Mouse (Mus musculus): ENCODE results near the gene Arl4a. TPM values are rescaled to one million over a fixed set of nuclear protein-coding genes. Genes with fewer than 3 reads are reported as not detected.

Arl4a gene
- total RNA-seq, 2 experiments from 2014 or later: 26.6 to 28.8 TPM

DNA sequence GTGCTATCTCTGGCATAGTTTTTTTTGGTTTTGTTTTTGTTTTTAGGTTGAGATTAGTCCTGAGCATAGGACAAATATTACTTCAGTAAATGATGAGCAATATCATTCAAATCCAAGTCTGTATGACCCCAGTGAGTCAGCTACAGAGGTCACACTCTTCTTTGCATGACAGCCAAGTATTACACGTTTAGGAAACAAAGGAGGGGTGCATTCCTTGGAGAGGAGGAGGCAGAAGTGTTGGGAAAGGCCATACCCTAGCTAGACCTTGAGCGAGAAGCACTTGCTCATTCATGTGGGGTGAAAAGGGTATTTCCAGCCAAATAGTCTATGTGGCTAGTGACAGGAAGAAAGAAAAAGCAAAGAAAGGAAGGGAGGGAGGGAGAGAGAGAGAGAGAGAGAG, 28.0 kb downstream of the Arl4a start:
- no peak for DNase-seq (ENCODE audit: low spot score in 2 of 2)

DNA sequence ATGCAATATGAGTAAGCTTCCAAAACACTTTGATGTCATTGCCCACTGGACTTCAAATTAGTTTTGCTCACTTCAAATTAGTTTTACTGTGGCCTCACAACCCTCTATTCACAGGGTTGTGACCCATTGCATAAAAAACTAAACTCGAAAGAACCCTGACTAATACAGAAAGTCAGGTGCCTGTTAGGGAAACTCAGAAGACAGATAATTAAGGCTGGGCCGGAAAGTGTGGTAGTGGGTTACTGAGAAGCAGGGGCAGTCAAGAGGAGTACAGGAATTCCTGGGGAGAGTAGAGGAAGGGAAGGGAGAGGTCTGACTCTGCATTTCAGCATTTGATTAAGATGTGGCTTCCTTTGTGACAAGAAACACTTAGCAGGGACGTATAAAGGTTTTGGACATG, 29.4 kb downstream of the Arl4a start:
- DNase-seq (ENCODE audit: low spot score in 2 of 2): no peak

DNA sequence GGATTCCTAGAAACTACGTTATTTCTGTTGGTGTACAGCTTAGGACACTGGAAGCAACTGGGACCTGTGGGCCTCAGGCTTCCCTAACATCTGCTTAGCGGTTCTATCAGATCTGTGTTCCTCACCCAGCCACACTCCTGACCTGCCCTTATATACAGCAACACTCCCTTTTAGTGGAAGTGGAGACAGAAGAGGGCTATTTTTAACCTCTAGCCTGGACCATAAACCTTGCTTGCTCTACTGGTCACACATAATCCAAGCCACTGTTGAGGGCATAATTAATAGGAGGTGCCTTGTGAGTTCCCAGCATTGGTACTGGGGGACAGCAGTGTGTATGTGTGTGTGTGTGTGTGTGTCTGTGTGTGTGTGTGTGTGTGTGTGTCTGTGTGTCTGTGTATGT, 33.1 kb downstream of the Arl4a start:
- DNase-seq (ENCODE audit: low spot score in 2 of 2): no peak

DNA sequence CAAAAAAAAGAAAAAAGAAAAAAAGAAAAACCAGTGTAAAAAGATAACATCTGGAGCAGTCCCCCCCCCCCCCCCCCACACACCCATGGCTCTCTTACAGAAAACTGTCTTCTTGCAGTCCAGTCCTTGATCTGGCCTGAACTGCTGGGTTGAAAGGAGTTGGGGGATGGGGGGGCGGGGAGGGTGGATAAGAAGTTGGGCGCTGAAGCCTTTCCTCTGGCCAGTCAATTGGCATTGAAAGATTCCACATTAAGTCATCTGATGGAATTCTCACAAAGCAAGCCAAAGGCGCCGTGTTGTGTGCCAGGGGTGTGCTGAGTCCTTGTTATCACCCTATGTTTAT, 39.0 kb downstream of the Arl4a start:
- DNase-seq (ENCODE audit: low spot score in 2 of 2): no peak

DNA sequence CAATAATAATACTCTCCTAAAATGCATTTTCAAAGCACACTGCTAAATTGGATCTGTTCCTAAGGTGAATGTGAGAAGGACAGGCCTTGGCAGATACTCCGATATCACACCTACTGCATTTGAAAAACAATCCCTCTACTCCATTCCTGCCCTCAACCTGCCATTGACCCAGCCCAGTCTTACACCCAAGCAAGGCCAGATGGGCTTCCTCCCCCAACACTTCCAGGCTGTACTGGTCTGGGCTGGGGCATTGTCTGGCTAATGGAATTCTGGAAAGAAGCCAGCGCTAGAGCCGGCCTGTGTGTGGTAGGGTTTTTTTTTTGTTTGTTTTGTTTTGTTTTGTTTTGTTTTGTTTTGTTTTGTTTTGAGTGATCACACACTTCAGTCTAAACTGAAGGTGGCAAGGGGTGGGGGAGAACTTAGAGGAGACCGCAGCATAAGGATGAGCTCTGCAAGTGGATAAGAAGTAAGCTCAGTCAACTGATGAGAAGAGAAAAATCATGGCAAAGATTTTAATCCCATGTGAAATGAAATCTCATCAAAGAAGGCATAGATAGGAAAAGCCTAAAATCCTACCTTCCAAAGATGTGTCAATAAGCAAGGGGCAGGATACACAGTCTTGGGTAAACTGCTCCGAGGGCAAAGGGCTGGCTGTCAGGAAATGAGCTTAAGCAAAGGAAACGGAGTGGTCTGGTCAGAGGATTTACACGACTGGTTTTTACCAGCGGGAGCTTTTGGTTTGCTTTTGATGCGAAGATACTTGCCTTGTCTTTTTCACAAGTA, 39.6 kb downstream of the Arl4a start:
- DNase-seq (ENCODE audit: low spot score in 2 of 2): no peak

DNA sequence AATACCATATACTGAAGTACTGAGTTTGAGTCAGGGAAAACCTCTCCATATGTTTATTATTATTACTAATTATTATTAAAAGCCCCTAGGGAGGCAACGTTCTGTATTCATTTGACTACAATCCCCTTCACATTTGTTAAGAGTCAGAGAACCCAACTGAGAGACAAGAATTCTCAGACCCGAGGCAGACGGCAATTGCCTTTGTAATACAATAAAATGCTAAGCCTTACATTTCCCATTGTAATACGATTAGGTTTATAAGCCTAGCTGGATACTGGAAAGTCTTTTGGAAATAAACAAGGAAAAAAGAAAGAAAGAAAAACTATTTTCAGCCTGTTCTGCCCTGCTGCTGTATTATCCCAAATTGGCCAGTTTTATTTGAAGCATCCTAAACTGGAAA, 40.2 kb downstream of the Arl4a start:
- DNase-seq (ENCODE audit: low spot score in 2 of 2): no peak

DNA sequence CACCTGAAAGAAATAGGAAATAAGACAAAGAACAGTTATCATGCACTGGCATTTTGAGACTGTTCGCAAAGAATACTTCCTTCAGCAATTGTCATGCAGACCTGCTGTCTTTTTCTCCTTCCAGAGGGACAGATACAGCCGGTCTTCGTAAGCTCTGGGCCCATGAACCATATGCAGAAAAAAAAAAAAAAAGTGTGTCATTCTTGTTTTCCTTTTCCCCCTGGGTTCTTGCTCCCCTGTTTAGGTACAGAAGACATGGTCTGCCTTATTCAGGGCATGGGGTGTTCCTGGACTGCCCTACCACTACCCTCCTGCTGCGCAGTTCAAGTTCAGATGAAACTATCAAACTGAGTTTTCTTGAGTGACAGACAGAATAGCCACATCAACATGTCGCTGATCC, 41.8 kb downstream of the Arl4a start:
- no peak for DNase-seq (ENCODE audit: low spot score in 2 of 2)

DNA sequence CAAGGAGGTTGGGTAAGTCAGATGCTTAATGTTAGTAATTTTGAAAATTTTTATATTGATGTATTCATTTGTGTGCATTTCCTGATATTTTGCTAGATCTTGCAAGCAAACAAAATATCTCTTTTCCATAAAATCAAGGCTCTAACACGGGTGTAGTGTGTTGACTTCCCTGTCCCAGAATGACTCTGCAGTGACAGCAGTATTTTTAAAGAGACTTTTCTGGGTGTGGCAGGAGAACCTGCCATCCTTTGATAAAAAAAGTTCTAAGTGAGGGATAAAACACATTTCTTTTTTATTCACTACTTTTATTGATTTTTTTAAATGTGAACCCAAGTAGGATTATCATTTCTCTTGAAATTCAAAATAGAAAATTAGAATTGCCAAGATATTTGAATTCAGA, 42.2 kb downstream of the Arl4a start:
- DNase-seq (ENCODE audit: low spot score in 2 of 2): no peak

DNA sequence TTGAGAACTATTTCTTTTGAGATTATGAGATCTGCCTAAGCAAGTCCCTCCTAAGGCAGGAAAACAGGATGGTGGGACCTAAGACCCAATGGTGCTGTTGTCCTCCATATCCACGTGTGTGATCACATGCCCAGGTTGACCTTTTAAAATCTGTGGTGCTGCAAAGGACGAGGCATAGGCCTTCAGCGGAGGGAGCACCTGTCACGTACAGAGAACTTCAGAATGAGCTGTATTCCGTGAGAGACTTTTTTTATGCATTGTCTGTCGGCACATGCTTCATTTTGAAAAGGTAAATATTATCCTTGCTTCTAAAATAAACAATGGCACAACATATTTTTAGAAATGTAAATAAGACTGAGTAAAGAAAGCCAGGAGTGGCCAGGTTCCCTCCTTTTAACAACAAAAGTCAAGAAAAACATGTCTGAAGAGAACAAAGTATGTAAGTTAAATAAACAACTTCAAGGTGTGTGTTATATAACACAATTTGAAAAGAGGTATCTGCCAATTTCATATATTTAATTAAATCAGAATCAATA, 45.0 kb downstream of the Arl4a start:
- DNase-seq (ENCODE audit: low spot score in 2 of 2): no peak

DNA sequence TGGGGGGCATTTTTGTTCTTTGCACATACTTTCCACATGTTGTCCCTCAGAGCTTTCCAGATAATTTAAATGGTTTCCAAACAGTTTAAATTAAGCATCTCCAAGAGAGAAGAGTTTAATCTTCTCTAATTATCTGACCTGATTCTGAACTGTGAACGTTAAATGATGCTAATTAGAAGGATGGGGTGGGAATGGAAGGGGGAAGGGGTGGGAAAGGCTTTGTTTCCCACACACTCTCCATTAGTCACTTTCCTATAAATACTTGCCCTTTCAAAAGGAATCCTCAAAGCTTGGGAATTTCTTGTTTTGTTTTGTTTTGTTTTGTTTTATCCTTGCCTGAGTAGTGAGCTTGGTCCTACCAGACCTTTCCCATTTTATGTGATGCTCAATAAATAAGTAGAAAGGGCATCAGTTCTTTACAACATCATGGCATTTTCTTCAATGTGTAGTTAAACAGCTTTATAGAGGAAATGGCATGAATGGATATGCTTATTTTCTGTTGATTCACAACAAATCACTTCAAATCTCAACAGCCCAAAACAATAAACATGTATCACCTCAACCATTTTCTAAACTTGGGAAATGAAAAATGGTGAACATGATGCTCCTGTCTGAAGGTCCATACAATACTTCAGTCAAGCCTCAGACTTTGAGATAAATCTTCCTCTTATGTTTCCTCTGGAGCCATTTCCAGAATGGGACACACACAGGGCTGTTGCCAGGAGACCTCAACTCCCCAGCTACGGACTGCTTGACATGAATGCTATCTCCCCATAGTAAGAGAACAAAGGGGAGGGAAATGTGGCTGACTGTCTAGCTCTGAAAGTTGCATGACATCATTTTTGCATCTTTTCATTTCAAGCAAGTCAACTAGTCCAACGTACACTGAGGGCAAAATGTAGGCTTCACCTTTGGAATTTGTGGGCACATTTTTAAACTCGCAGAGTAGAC, 46.7 kb downstream of the Arl4a start:
- DNase-seq (ENCODE audit: low spot score in 2 of 2): no peak

DNA sequence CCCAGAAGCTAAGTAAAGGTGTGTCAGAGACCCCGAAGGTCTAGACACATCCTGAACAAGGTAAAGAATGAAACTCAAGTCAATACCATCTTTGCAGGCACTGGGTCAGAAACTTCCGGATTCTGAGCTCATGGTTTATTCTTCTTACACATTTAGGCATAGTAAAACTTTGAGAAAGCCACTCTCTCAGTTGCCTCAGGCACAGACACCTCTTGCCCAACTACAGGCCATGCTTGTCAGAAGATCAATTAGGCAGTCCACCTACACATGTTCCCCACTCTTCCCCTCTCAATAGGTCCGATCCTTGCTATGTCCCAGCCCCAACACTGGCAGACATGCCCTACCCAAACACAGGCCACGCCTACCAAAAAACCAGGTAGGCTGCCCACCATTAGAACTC, 48.7 kb downstream of the Arl4a start:
- DNase-seq (ENCODE audit: low spot score in 2 of 2): no peak

DNA sequence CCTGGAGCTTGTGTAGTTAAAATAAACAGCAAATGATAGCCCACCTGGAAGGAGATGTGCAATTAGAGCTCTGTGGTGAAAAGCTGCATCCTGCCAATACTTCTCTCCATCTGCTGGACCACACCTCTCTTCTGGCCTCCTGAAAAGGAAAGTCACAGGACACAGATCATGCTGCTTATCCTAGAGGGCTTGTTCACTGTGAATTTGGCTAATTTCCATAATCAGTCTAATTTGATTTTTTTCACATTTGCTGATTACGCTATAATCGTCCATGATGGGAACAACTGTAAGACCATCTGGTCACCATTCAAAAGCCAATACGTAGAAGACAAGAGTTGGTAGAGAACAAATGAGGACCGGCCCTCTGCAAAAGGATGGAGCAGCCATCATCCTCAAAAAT, 50.6 kb downstream of the Arl4a start:
- no peak for DNase-seq (ENCODE audit: low spot score in 2 of 2)

DNA sequence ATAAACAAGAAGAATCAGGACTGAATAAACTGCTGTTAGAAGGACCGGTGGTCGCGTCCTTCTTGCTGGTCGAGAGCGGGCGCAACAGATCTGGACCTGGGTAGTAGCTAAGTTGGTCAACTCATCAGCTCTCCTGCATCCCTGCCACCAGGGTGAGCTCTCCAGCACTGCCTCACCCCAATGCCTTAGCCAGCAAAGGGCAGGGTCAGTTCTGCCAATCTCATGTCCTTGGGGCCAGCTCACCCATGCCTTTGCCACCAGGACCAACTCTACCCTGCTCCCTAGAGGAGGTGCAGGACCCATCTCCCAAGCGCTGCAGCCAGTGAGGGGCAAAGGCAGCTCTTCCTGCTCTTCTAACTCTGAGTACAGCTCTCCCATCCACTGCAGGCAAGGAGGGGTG, 52.2 kb downstream of the Arl4a start:
- DNase-seq (ENCODE audit: low spot score in 2 of 2): no peak

DNA sequence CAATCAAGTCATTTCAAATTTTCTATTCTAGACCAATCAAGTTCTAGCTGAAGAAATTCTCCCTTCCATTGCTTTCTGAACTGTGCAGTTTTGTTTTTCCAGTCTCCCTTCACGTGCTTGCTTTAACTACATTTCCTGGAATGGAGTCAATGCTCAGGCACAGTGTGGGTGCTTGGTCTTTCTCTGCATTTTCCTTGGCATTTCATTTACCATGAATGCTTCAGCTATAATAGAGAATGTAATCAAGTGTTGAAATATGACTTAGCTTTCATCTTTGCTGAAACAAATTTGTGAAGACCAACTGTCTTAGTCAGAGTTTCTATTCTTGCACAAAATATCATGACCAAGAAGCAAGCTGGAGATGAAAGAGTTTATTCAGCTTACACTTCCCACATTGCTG, 58.0 kb downstream of the Arl4a start:
- DNase-seq (ENCODE audit: low spot score in 2 of 2): no peak

DNA sequence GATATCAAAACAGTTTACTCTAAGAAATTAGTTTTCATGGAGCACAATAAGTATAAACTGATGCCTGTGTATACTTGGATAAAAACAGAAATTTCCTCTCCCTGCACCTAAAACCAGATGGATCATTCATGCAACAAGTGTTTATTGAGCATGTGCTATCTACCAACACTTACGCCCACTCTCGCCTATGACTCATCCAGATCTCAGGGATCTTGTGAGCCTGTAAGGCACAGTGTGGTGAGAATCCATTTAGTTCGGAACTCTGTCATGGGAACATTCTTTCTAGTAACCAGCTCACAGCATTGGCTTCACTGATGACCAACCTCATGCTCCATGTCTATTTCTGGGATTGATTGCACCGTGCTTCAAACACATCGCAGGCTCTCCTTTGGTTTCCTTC, 58.8 kb downstream of the Arl4a start:
- peak; percentile 65 to 91 for DNase-seq (ENCODE audit: low spot score in 2 of 2)

DNA sequence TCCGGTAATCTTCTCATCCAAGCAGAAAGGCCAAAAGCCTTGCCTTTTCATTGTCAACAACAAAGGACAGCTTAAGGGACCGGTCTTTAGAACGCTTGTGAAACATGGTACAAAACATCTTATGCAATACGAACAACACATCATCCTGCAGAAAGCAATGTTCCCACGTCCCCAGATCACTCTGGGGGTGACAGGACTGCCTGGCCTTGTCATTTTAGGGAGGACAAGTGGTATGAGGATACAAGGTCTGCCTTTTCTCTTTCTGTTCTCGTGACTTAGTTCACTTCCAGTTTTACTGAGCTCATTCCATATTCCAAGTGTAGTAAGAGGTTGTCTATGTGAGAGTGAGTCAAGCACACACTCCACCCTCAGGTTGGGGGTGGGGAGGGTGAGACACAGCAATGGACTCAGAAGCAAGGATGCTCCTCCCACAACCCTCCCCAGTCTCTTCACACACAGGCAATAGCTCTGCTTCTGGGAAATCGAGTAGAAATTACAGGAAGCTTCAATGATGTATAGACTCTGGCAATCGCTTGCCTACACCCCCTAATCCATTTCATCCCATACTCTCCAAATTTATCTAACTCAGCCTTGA, 59.7 kb downstream of the Arl4a start:
- DNase-seq (ENCODE audit: low spot score in 2 of 2): no peak

DNA sequence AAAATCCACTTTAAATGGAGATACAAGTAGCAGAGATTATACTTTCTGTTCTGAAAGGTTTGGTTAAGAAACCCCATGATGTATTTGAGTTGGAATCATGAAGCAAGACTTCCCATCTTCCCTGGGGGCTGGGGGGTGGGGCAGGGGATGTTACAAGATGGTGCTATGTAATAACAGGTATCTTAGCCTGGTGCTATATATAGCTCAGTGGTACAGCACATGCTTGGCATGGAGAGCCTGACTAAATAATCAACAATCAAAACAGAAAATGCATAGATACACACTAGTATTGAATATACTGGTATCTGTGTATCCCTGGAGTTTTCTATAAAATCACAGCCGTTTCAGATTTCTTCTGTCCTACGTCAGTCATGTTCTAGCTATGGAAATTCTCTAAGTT, 61.4 kb downstream of the Arl4a start:
- no peak for DNase-seq (ENCODE audit: low spot score in 2 of 2)

DNA sequence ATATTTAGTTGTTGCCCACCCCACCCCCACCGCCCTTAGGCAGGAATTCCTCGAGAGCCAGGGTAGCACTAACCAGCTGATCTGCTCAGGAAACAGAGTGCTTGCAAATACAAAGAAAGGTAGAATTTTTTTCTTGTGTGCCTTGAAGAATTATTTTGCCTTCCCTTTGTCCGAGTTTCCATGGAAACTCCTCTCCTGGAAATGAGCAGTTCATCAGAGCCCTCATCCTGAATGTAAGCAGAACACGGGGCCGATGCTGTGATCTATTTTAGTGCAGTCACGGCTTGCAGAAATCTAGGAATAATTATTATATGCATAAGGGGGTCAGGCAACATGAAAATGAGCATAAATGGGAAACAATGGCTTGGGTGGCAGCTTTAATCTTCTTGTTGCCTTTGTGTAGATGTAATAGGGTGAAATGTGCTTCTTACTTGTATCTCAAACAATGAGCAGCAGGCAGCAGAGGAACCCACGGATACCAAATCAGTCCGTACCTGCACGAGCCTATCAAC, 61.9 kb downstream of the Arl4a start:
- DNase-seq (ENCODE audit: low spot score in 2 of 2): no peak

DNA sequence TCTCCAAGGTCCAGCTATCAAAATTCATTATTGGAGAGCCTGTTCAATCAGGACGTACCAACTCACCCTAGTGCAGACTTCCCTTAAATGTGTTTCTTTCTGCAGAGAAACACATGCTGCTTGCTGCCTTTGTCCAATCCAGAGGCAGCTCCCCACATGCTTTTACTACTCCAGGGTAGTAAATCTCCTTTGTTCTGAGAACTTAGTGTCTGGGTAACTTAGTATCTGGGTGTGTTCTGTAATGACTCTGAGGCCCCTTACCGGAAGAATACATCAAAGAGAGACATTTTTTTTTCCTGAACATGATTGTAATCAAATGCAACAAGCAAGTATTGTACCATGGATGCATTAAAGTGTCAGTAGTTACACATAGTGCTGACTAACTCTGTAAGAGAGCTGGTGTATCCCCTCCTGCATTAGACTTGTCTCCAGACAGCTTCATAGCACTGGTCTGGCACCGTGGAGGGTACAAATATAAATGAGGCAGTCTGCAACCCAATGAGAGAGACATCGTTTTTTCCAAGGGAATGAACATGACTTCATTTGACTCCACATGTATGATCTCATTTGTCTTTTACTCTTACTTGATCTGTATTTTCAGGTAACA, 62.7 kb downstream of the Arl4a start:
- no peak for DNase-seq (ENCODE audit: low spot score in 2 of 2)

DNA sequence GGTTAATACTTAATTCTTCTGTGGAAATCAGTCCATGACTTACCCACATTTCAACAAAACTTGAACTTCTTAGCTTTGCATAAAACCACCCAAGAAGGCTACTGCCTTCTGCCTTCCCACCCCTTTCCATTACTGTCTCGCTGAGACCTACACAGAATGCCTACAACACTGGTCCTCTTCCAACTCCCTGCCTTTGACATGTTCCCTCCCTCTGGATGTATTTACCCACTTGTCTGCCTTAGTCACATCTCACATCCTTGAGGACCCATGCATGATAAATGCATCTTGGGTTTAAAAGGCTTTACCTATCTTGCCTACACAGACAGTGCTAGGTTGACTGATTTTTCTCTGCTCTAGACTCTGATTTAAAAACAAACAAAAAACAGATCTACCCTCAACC, 63.6 kb downstream of the Arl4a start:
- no peak for DNase-seq (ENCODE audit: low spot score in 2 of 2)

DNA sequence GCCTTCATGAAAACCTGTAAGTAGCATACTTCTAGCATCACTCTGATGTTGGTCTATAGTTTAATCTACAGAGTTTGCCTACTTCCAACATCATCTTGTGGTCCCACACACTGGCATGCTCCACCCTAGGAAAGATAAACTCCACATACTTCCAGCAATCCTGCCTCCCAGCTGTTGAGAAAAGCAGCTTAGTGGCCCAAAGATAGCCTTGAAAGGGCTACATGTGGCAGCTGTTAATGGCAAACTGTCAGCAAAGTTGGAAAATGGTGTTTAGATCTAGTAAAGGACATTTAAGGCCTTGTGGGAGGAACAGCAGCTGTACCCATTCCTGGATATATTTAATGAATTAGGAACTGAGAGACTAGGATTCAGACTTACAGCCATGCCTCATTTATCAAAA, 68.3 kb downstream of the Arl4a start:
- no peak for DNase-seq (ENCODE audit: low spot score in 2 of 2)
